ENCODE assay signal across 8 mouse cellular contexts in the genomic region with DNA sequence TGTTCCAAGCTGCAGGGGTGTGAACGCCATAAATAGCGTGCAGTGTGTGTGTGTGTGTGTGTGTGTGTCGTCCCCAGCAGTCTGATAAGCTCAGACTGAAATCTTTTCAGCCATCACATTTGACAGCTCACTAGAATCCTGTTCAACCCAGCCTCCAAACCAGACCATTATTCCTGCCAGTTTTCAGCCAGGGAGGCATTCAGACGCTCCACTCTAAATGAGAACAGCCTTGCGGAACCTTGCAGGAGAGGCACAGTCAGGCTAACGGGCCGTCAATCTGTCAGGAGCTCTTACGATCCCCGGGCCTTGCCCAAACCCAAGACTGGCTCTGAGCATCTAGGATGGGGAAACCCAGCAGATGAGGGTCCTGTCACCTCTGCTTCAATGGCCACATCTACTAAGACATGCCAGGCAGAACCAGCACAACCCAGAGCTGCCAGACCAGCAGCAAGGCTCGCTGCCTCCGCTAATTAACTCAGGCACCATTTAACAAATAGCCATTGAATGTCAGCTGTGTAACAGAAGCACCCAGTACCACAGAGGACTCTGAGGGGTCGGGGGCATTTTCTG.
DNase-seq lines count a peak whose midpoint lies in the region; ATAC-seq lines count a peak whose summit lies in the region.

No protein-coding gene starts in this region.

- H3K9ac ChIP-seq in neural tube, embryonic 14.5 days (replicated peaks; ENCODE audit: low read depth, low read length) = no peak overlapping the region

- no peaks in the 10 kb centered on the region for H3K9me3 ChIP-seq in forebrain, embryonic 10.5 days
- H3K9me3 ChIP-seq in neural tube, embryonic 14.5 days (ENCODE audit: control insufficient read depth, low read length) = no peaks in the 10 kb centered on the region

- H3K4me1 ChIP-seq in forebrain, embryonic 10.5 days = peaks cover 44% of the 10 kb centered on the region
- peaks cover 8% of the 10 kb centered on the region; the same call in 1 of the 2 replicates for H3K4me1 ChIP-seq in neural tube, embryonic 14.5 days (ENCODE audit: control insufficient read depth, insufficient read depth, low read length)

- peak overlapping the region; percentile 16; the same call in 1 of the 2 replicates for H3K4me2 ChIP-seq in neural tube, embryonic 14.5 days (ENCODE audit: low read depth, low read length)

- peak; percentile 53 for DNase-seq in cerebellum, postnatal 14 days
- DNase-seq in cerebellum, adult 9-11 months = no peak
- DNase-seq in forebrain, embryonic 10.5 days (ENCODE audit: extremely low spot score, low spot score) = peak; percentile 20
- peak; percentile 31 to 39 for DNase-seq in layer of hippocampus, postnatal 36 days
- no peak for DNase-seq in B cell, adult 2 months
- DNase-seq in urinary bladder, postnatal 36 days (ENCODE audit: low spot score in 2 of 2) = no peak
- no peak for DNase-seq in adrenal gland, adult 8-10 months

- 0 out of 2 replicates have a peak overlapping the region, but pooled peaks have one; percentile 15 for H3K27ac ChIP-seq in forebrain, embryonic 10.5 days
- H3K27ac ChIP-seq in neural tube, embryonic 14.5 days (ENCODE audit: low read depth, low read length) = peak overlapping the region; percentile 70; the same call in 1 of the 2 replicates

- H3K36me3 ChIP-seq in forebrain, embryonic 10.5 days (replicated peaks) = no peaks in the 10 kb centered on the region
- H3K36me3 ChIP-seq in neural tube, embryonic 14.5 days (ENCODE audit: control insufficient read depth, insufficient read depth, low read length) = no peaks in the 10 kb centered on the region

- H3K4me3 ChIP-seq in forebrain, embryonic 10.5 days = peak overlapping the region; percentile 18; the same call in 1 of the 2 replicates
- H3K4me3 ChIP-seq in neural tube, embryonic 14.5 days (ENCODE audit: low read depth, low read length) = no peak overlapping the region

- WGBS in forebrain, embryonic 10.5 days = 34% methylated on average over 12 of the region's 12 CpGs
- 12% methylated on average over 12 of the region's 12 CpGs for WGBS in neural tube, embryonic 14.5 days

- peak; percentile 71; the same call in 1 of the 2 replicates for ATAC-seq in neural tube, embryonic 14.5 days (ENCODE audit: low read depth)

- peaks cover 5% of the 10 kb centered on the region; the same call in 1 of the 2 replicates for H3K27me3 ChIP-seq in forebrain, embryonic 10.5 days (ENCODE audit: poor library complexity, severe bottlenecking)
- H3K27me3 ChIP-seq in neural tube, embryonic 14.5 days (ENCODE audit: control insufficient read depth, insufficient read depth, low read length) = no peaks in the 10 kb centered on the region

Comparison
In these comparisons a context has a peak if more than half of its experiments do, and no peak if none do; other contexts are left out.
1. DNase-seq: peak in cerebellum, postnatal 14 days (2 of 2), forebrain, embryonic 10.5 days (single experiment) and layer of hippocampus, postnatal 36 days (2 of 2); none in cerebellum, adult 9-11 months (single experiment), B cell, adult 2 months (0 of 2), urinary bladder, postnatal 36 days (0 of 2) and adrenal gland, adult 8-10 months (single experiment).